Mouse (Mus musculus) CH12.LX (cell line): Measurements from ENCODE around the gene Pde4b. TPM values are rescaled to one million over a fixed set of nuclear protein-coding genes. Genes with fewer than 3 reads are reported as not detected.

Experiments used
- DNase-seq: peaks from one replicate; pipeline ENCODE4 v3.0.0-alpha.2; 2013; ENCODE audit errors: extremely low read depth
- H3K27ac ChIP-seq: 2 replicates; pipeline ENCODE4 v1.5.1; 2012; ENCODE audit warnings: low read depth, mild to moderate bottlenecking, control low read depth, moderate library complexity; ENCODE audit not compliant: insufficient read depth
- H3K27me3 ChIP-seq: replicated peaks from 2 replicates; pipeline ENCODE3; 2012; ENCODE audit warnings: inconsistent platforms
- H3K36me3 ChIP-seq, 2 experiments: replicated peaks in 1 of 2; 2 replicates each; pipeline versions ENCODE3 to v1.6.1; 2012; ENCODE audit warnings: inconsistent platforms in 1 of 2, low read length in 1 of 2, mild to moderate bottlenecking in 1 of 2, mixed read lengths in 1 of 2, moderate library complexity in 1 of 2; ENCODE audit not compliant: control insufficient read depth in 1 of 2, insufficient read depth in 1 of 2
- H3K4me1 ChIP-seq, 2 experiments: 2 replicates each; pipeline ENCODE4 v1.6.1; 2012; ENCODE audit warnings: inconsistent platforms in 1 of 2, moderate library complexity in 1 of 2; ENCODE audit not compliant: insufficient read depth in 2 of 2, control insufficient read depth in 1 of 2
- H3K4me2 ChIP-seq: 2 replicates; pipeline ENCODE4 v1.6.1; 2012; ENCODE audit warnings: low read depth, mild to moderate bottlenecking, control low read depth; ENCODE audit not compliant: poor library complexity, insufficient read depth, severe bottlenecking
- H3K4me3 ChIP-seq, 3 experiments: fragments of 150-350 bp in 1 of 3; sonication (generic) in 1 of 3; replicated peaks in 1 of 3; 2 replicates each; pipeline versions ENCODE3 to v1.5.1; 2011 to 2012; ENCODE audit warnings: low read depth in 2 of 3, low read length in 2 of 3, mild to moderate bottlenecking in 2 of 3, moderate library complexity in 2 of 3, control low read depth in 1 of 3, improper control_type of control experiment in 1 of 3, inconsistent platforms in 1 of 3, mixed read lengths in 1 of 3; ENCODE audit not compliant: poor library complexity in 1 of 3
- H3K79me2 ChIP-seq: replicated peaks from 2 replicates; pipeline ENCODE4 v1.6.1; 2012; ENCODE audit warnings: mild to moderate bottlenecking, moderate library complexity; ENCODE audit not compliant: control insufficient read depth, poor library complexity, insufficient read depth, severe bottlenecking; ENCODE audit errors: extremely low read depth
- H3K9ac ChIP-seq: 2 replicates; pipeline ENCODE4 v1.6.1; 2012; ENCODE audit warnings: low read depth, mild to moderate bottlenecking, control low read depth, moderate library complexity; ENCODE audit not compliant: insufficient read depth
- H3K9me3 ChIP-seq: replicated peaks from 2 replicates; pipeline ENCODE3; 2012; ENCODE audit warnings: low read length, inconsistent platforms, mixed read lengths
- CTCF ChIP-seq, 2 experiments: IDR thresholded peaks in 1 of 2; conservative IDR thresholded peaks in 1 of 2; 2 replicates each; pipeline ENCODE4 v1.5.1; 2011 to 2012; ENCODE audit warnings: low read depth in 2 of 2, low read length in 2 of 2, improper control_type of control experiment in 1 of 2, inconsistent platforms in 1 of 2, mild to moderate bottlenecking in 1 of 2, moderate library complexity in 1 of 2
- MEF2A ChIP-seq: IDR thresholded peaks from 2 replicates; pipeline ENCODE4 v1.6.1; 2014; ENCODE audit warnings: low read depth, mild to moderate bottlenecking, inconsistent platforms, low read length, improper control_type of control experiment, borderline replicate concordance
- MXI1 ChIP-seq: IDR thresholded peaks from 2 replicates; pipeline ENCODE4 v1.6.1; 2011; ENCODE audit warnings: mild to moderate bottlenecking, low read depth, low read length, improper control_type of control experiment
- POLR2A ChIP-seq: IDR thresholded peaks from 2 replicates; pipeline ENCODE4 v1.6.1; 2011; ENCODE audit warnings: low read depth, mild to moderate bottlenecking, improper control_type of control experiment, low read length
- RAD21 ChIP-seq: IDR thresholded peaks from 2 replicates; pipeline ENCODE4 v1.6.1; 2011; ENCODE audit warnings: low read depth, mild to moderate bottlenecking, low read length, improper control_type of control experiment, moderate library complexity
- RCOR1 ChIP-seq: conservative IDR thresholded peaks from 2 replicates; pipeline ENCODE4 v1.6.1; 2012; ENCODE audit warnings: low read depth, mild to moderate bottlenecking, inconsistent platforms, low read length, improper control_type of control experiment
- SIN3A ChIP-seq: IDR thresholded peaks from 2 replicates; pipeline ENCODE4 v1.6.1; 2012; ENCODE audit warnings: low read length, improper control_type of control experiment, inconsistent platforms
- SMC3 ChIP-seq: IDR thresholded peaks from 2 replicates; pipeline ENCODE4 v1.6.1; 2011; ENCODE audit warnings: low read depth, low read length, improper control_type of control experiment
- USF1 ChIP-seq: IDR thresholded peaks from 2 replicates; pipeline ENCODE4 v1.6.1; 2014; ENCODE audit warnings: low read depth, mild to moderate bottlenecking, inconsistent platforms, low read length, improper control_type of control experiment
- ZKSCAN1 ChIP-seq: IDR thresholded peaks from 2 replicates; pipeline ENCODE4 v1.6.1; 2012; ENCODE audit warnings: low read depth, inconsistent platforms, low read length, improper control_type of control experiment, borderline replicate concordance
- dilution Hi-C: fragments of 300-500 bp; cut with MboI; formaldehyde crosslinking; loops from 2 replicates; pipeline ENCODE4 v1.14.3; 2020; ENCODE audit warnings: low sequenced_read_pairs; ENCODE audit not compliant: extremely low pct_unique_long_range_greater_than_20kb, extremely low pct_ligation_motif_present
- in situ Hi-C: fragments of 300-500 bp; cut with MboI; formaldehyde crosslinking; loops from 3 replicates; pipeline ENCODE4 v1.14.3; 2019; ENCODE audit warnings: low sequenced_read_pairs, low pct_ligation_motif_present, low pct_unique_long_range_greater_than_20kb, mixed read lengths
- polyA plus RNA-seq: library from polyadenylated mRNA; unstranded; fragments of >175 nt; gene quantifications from 2 replicates; pipeline ENCODE4 v1.2.1, GENCODE M21; 2012; ENCODE audit warnings: low read depth; ENCODE audit not compliant: insufficient read length
- total RNA-seq, 2 experiments: library from RNA; depleted of rRNA; stranded (reverse); fragments of 300-350 nt in 1 of 2; fragments of >200 nt in 1 of 2; gene quantifications; 2 replicates each; pipeline ENCODE4 v1.2.3; 2012 to 2014

The Pde4b gene
- total and polyA plus RNA-seq, 3 experiments: 9.6 to 24.2 (median 21.8) TPM

DNA sequence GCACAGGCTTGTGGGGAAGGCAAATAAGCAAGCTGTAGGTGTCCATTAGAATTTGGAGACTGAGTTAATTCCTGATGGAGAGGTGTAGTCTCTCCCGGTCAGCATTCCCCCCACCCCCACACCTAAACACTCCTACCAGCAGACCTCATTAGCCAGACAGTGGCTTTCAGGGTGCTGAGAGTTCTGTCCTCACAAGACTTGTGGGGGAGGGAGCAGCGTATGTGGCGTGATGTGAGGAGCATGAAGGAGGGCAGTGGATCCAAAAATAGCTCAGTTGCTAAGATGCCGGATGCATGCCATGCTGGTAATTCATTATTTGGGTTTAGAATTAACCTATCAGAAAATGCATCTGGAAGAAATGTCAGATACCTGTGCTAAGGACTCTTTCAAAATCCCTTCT is 321.6 kb downstream of the Pde4b start:
- H3K4me1 ChIP-seq: peaks cover 0 to 7% of the 10 kb centered on the region in 2 experiments; a peak in 1 of 4 replicates
- no peaks in the 10 kb centered on the region for H3K36me3 ChIP-seq
- in situ Hi-C loops (no loop called here), dilution Hi-C loops (no loop called here)
- H3K27ac ChIP-seq: no peak overlapping the region
- no peak overlapping the region for H3K4me3 ChIP-seq
- no peak overlapping the region for H3K4me2 ChIP-seq
- H3K9ac ChIP-seq: no peak overlapping the region
- no peaks in the 10 kb centered on the region for H3K27me3 ChIP-seq
- no peaks in the 10 kb centered on the region for H3K79me2 ChIP-seq
- H3K9me3 ChIP-seq: no peaks in the 10 kb centered on the region
- no peak for DNase-seq
- TF ChIP-seq MEF2A: peak; percentile 56
- no peak for TF ChIP-seq POLR2A

- H3K4me1 ChIP-seq: peaks cover 5 to 9% of the 10 kb centered on the region in 2 experiments; a peak in 2 of 4 replicates
- no peaks in the 10 kb centered on the region for H3K36me3 ChIP-seq
- H3K9ac ChIP-seq: no peak overlapping the region
- H3K79me2 ChIP-seq: no peaks in the 10 kb centered on the region
- dilution Hi-C loops (no loop called here), in situ Hi-C loops (no loop called here)
- H3K27ac ChIP-seq: no peak overlapping the region
- no peaks in the 10 kb centered on the region for H3K9me3 ChIP-seq
- no peak overlapping the region for H3K4me3 ChIP-seq
- no peak for DNase-seq
- no peaks in the 10 kb centered on the region for H3K27me3 ChIP-seq
- no peak overlapping the region for H3K4me2 ChIP-seq
- TF ChIP-seq USF1: no peak
Measured at GRCm38 (mm10) chr4:102413101-102413500, 325.8 kb downstream of the Pde4b start.

GRCm38 (mm10) chr4:102413794-102414193 is 326.5 kb downstream of the Pde4b start:
- in situ Hi-C loops (no loop called here), dilution Hi-C loops (no loop called here)
- no peaks in the 10 kb centered on the region for H3K9me3 ChIP-seq
- H3K4me1 ChIP-seq: peaks cover 5 to 9% of the 10 kb centered on the region in 2 experiments; a peak in 2 of 4 replicates
- no peak overlapping the region for H3K4me3 ChIP-seq
- H3K4me2 ChIP-seq: no peak overlapping the region
- no peak overlapping the region for H3K9ac ChIP-seq
- H3K36me3 ChIP-seq: no peaks in the 10 kb centered on the region
- TF ChIP-seq RCOR1 (no peak), CTCF (conservative IDR thresholded peaks at IDR 0.05 in 1 of 2, IDR thresholded peaks at IDR 0.05 in 1 of 2; ENCODE audit: low read depth in 2 of 2, low read length in 2 of 2) (no peak), POLR2A (no peak), MEF2A (no peak), RAD21 (no peak), MXI1 (no peak), ZKSCAN1 (no peak), SMC3 (no peak), SIN3A (no peak)
- no peaks in the 10 kb centered on the region for H3K79me2 ChIP-seq
- DNase-seq: no peak
- H3K27ac ChIP-seq: no peak overlapping the region
- H3K27me3 ChIP-seq: no peaks in the 10 kb centered on the region
